Mouse (Mus musculus): ENCODE results near the gene Abhd4.

Abhd4 gene

GRCm38 (mm10) chr14:54284839-54285238, 30.9 kb downstream of the Abhd4 start, which contains the start of gene Olfr49:
TSS of gene Olfr49 (minus strand) at chr14:54284939.
- DNase-seq (ENCODE audit: low spot score in 2 of 2) = no peak

- DNase-seq (ENCODE audit: low spot score in 2 of 2) = no peak
Observed at GRCm38 (mm10) chr14:54300136-54300535, 46.1 kb downstream of the Abhd4 start.

- DNase-seq (ENCODE audit: low spot score in 2 of 2) = no peak
Observed at GRCm38 (mm10) chr14:54300676-54301075, 46.7 kb downstream of the Abhd4 start.

GRCm38 (mm10) chr14:54311763-54312162, 57.8 kb downstream of the Abhd4 start:
- DNase-seq (ENCODE audit: low spot score in 2 of 2) = no peak

All from spleen, postnatal 14 days (tissue).